Mouse (Mus musculus): ENCODE measurements around the gene Dcx. TPM values are rescaled to one million over a fixed set of nuclear protein-coding genes. Genes with fewer than 3 reads are reported as not detected.

Dcx gene
- polyA plus RNA-seq, 1 experiment from 2014 or later: 0.29 TPM

GRCm38 (mm10) chrX:143818961-143819360 is 114.2 kb downstream of the Dcx start:
- WGBS (ENCODE audit: insufficient replicate concordance): 75% methylated on average over 2 of the region's 2 CpGs
- H3K9ac ChIP-seq: no peak overlapping the region
- no peak overlapping the region for H3K4me2 ChIP-seq
- H3K27ac ChIP-seq (replicated peaks): no peak overlapping the region
- H3K9me3 ChIP-seq (replicated peaks): no peaks in the 10 kb centered on the region
- H3K4me1 ChIP-seq (replicated peaks): no peaks in the 10 kb centered on the region
- H3K4me3 ChIP-seq (replicated peaks): no peak overlapping the region
- no peaks in the 10 kb centered on the region for H3K27me3 ChIP-seq
- no peak for ATAC-seq (ENCODE audit: insufficient read depth)
- H3K36me3 ChIP-seq (replicated peaks): no peaks in the 10 kb centered on the region

- WGBS (ENCODE audit: insufficient replicate concordance): 45% methylated on average over 1 of the region's 1 CpGs
These were observed 117.2 kb downstream of the Dcx start for GRCm38 (mm10) chrX:143815948-143816347.

More at GRCm38 (mm10) chrX:143815948-143816347, 117.2 kb downstream of the Dcx start:
- Histone ChIP-seq H3K4me3 (replicated peaks) (no peak overlapping the region), H3K27ac (replicated peaks) (no peak overlapping the region), H3K4me1 (replicated peaks) (no peaks in the 10 kb centered on the region), H3K4me2 (no peak overlapping the region), H3K9ac (no peak overlapping the region), H3K9me3 (replicated peaks) (no peaks in the 10 kb centered on the region), H3K27me3 (no peaks in the 10 kb centered on the region), H3K36me3 (replicated peaks) (no peaks in the 10 kb centered on the region)
- ATAC-seq (ENCODE audit: insufficient read depth): no peak

Small RNA genes lying within 50 kb of the gene (microRNA-seq; reads per million reads assigned to microRNA genes)
- not detected for gene Gm47298

Other genes with a start within 250 kb of the Dcx start
- 12.8 and 15.8 TPM in 2 replicates for gene Capn6, start 105.9 kb downstream of the Dcx start, polyA plus RNA-seq (2015; fragmentation: Nextera tagmentation; extraction: Ambion mirVana)
- gene A730046J19Rik, start 220.4 kb upstream of the Dcx start, polyA plus RNA-seq (2015; fragmentation: Nextera tagmentation; extraction: Ambion mirVana): 0.07 and 0.13 TPM in 2 replicates

Data from liver, embryonic 15.5 days (tissue).